Mouse (Mus musculus) C2C12 (cell line): Measurements from ENCODE around the gene Brd2.

Experiments used
- CEBPB ChIP-seq: IDR thresholded peaks from one replicate; pipeline ENCODE4 v1.6.1; 2011; ENCODE audit warnings: low read depth, mild to moderate bottlenecking, control low read depth, moderate library complexity
- CTCF ChIP-seq: IDR thresholded peaks from one replicate; pipeline ENCODE4 v1.5.1; 2011; ENCODE audit not compliant: control insufficient read depth, insufficient read depth, insufficient read length
- FOSL1 ChIP-seq: IDR thresholded peaks from one replicate; pipeline ENCODE4 v1.8.0; 2011; ENCODE audit warnings: mild to moderate bottlenecking, low read length; ENCODE audit not compliant: poor library complexity, insufficient read depth, severe bottlenecking
- MAX ChIP-seq: IDR thresholded peaks from one replicate; pipeline ENCODE4 v1.6.1; 2011; ENCODE audit warnings: mild to moderate bottlenecking, control low read depth
- MYOD1 ChIP-seq: IDR thresholded peaks from one replicate; pipeline ENCODE4 v1.6.1; 2011; ENCODE audit warnings: low read depth; ENCODE audit not compliant: control insufficient read depth, insufficient read length
- MYOG ChIP-seq: IDR thresholded peaks from one replicate; pipeline ENCODE4 v1.6.1; 2011; ENCODE audit not compliant: control insufficient read depth, insufficient read length; ENCODE audit errors: extremely low read depth
- USF1 ChIP-seq: IDR thresholded peaks from one replicate; pipeline ENCODE4 v1.6.1; 2011; ENCODE audit warnings: low read depth, mild to moderate bottlenecking, control low read depth, moderate library complexity

DNA sequence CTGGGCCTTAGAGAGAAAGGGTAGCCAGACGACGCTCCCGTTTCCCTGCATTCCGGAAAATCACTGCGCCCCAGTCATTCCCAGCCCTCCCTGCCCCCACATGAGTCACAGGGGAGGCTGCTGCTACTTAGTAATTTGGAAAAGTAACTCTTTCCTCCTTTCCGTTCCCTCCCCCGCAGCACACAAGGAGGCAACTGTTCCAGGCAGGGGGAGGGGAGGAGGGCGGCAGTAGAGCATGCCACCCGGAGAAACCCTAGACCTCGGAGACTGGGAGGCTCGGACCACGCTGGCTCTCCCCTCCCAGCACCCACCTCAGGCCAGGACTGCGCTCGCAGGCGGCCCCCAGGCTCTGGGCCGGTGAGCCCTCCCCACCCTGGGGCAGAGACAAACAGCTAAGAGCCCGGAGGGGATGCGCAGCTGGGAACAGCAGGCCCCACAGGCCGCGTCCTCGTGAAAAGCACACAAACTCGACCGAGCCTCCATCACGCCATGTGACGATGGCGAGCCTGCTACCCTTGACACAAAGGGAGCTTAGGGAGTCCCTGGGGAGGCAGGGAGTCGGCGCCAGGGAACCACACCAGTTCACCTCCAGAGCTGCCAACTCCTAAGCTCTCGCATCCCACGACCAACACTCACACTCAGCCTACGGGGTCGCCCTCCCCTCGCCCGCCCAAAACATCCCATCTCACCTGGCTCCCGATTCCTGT, 1.1 kb downstream of the Brd2 start:
- no peak for TF ChIP-seq CTCF
- TF ChIP-seq MYOG, result no peak
- no peak for TF ChIP-seq USF1
- no peak for TF ChIP-seq MAX
- no peak for TF ChIP-seq CEBPB
- no peak for TF ChIP-seq FOSL1
- no peak for TF ChIP-seq MYOD1
